Mouse (Mus musculus) midbrain, embryonic 14.5 days (tissue): ENCODE measurements around the gene Epha8. TPM values are rescaled to one million over a fixed set of nuclear protein-coding genes. Genes with fewer than 3 reads are reported as not detected.
A peak's percentile ranks its signal among the peaks of the same experiment; 100 is the strongest.

Experiments used
- ATAC-seq: fragments of 200-750 bp; cut with Nextera tagmentation; 2 replicates; pipeline ENCODE4 v1.8.0; 2017; ENCODE audit warnings: moderate number of reproducible peaks, moderate library complexity; ENCODE audit not compliant: low FRiP score, low TSS enrichment
- DNase-seq: peaks from one replicate; pipeline ENCODE4 v3.0.0-alpha.2; 2015
- H3K27ac ChIP-seq: fragments of 300-500 bp; sonication (generic); replicated peaks from 2 replicates; pipeline ENCODE4 v1.5.1; 2014; ENCODE audit warnings: mild to moderate bottlenecking, low read depth, low read length, moderate library complexity
- H3K27me3 ChIP-seq: fragments of 300-500 bp; sonication (generic); 2 replicates; pipeline ENCODE4 v1.6.1; 2014; ENCODE audit warnings: low read length, control low read depth, mixed read lengths; ENCODE audit not compliant: control insufficient read depth, insufficient read depth
- H3K36me3 ChIP-seq: fragments of 300-500 bp; sonication (generic); 2 replicates; pipeline ENCODE4 v1.6.1; 2014; ENCODE audit warnings: low read length, control low read depth; ENCODE audit not compliant: control insufficient read depth, insufficient read depth
- H3K4me1 ChIP-seq: fragments of 300-500 bp; sonication (generic); 2 replicates; pipeline ENCODE4 v1.6.1; 2014; ENCODE audit warnings: mild to moderate bottlenecking, antibody characterized with exemption, low read length, control low read depth; ENCODE audit not compliant: control insufficient read depth, insufficient read depth
- H3K4me2 ChIP-seq: fragments of 300-500 bp; sonication (generic); 2 replicates; pipeline ENCODE4 v1.6.1; 2014; ENCODE audit warnings: mild to moderate bottlenecking, low read length, moderate library complexity
- H3K4me3 ChIP-seq: fragments of 300-500 bp; sonication (generic); replicated peaks from 2 replicates; pipeline ENCODE4 v1.5.1; 2014; ENCODE audit warnings: low read depth, low read length
- H3K9ac ChIP-seq: fragments of 300-500 bp; sonication (generic); replicated peaks from 2 replicates; pipeline ENCODE4 v1.6.1; 2014; ENCODE audit warnings: mild to moderate bottlenecking, low read length, moderate library complexity
- H3K9me3 ChIP-seq: fragments of 300-500 bp; sonication (generic); 2 replicates; pipeline ENCODE4 v1.6.1; 2016; ENCODE audit warnings: low read length, control low read depth, mixed read lengths; ENCODE audit not compliant: control insufficient read depth
- WGBS: fragments of 180-500 bp; shearing (Covaris S2); extraction: QIAGEN DNeasy Blood & Tissue Kit; methylation state at CpG from one replicate; pipeline ENCODE4 v1.1.7; 2014; 5-methylcytosine and 5-hydroxymethylcytosine counted together
- polyA plus RNA-seq: library from polyadenylated mRNA; unstranded; fragments of >200 nt; fragmentation: Nextera tagmentation; extraction: Ambion mirVana; gene quantifications from 2 replicates; pipeline ENCODE4 v1.2.1, GENCODE M21; 2014

Epha8 gene
- polyA plus RNA-seq, 1 experiment from 2014 or later: 18.5 TPM

- Histone ChIP-seq H3K9ac (no peak overlapping the region), H3K4me3 (no peak overlapping the region), H3K9me3 (no peaks in the 10 kb centered on the region), H3K27ac (no peak overlapping the region), H3K4me1 (no peaks in the 10 kb centered on the region), H3K27me3 (peaks cover 35% of the 10 kb centered on the region), H3K36me3 (no peaks in the 10 kb centered on the region), H3K4me2 (no peak overlapping the region)
- WGBS: 82% methylated on average over 4 of the region's 4 CpGs
- no peak for ATAC-seq
- no peak for DNase-seq
Measured at GRCm38 (mm10) chr4:136894821-136895220, 61.8 kb downstream of the Epha8 start.

- no peaks in the 10 kb centered on the region for H3K9me3 ChIP-seq
- peak; percentile 89 for DNase-seq
- H3K4me2 ChIP-seq: no peak overlapping the region
- 6% methylated on average over 9 of the region's 9 CpGs for WGBS
- H3K4me3 ChIP-seq: no peak overlapping the region
- H3K27ac ChIP-seq: no peak overlapping the region
- H3K27me3 ChIP-seq: peaks cover 35% of the 10 kb centered on the region
- H3K4me1 ChIP-seq: no peaks in the 10 kb centered on the region
- no peaks in the 10 kb centered on the region for H3K36me3 ChIP-seq
- H3K9ac ChIP-seq: no peak overlapping the region
- ATAC-seq: peak; percentile 75
Measured at GRCm38 (mm10) chr4:136893691-136894543, 62.7 kb downstream of the Epha8 start.

- ATAC-seq (no peak), DNase-seq (no peak)
- H3K9ac ChIP-seq: no peak within 1 kb of the TSS
- no peaks in the 10 kb centered on the region for H3K36me3 ChIP-seq
- WGBS: 63% methylated on average over 5 of the region's 5 CpGs
- peaks cover 35% of the 10 kb centered on the region for H3K27me3 ChIP-seq
- no peak within 1 kb of the TSS for H3K4me2 ChIP-seq
- H3K4me1 ChIP-seq: no peaks in the 10 kb centered on the region
- H3K4me3 ChIP-seq: no peak within 1 kb of the TSS
- H3K27ac ChIP-seq: no peak within 1 kb of the TSS
- H3K9me3 ChIP-seq: no peaks in the 10 kb centered on the region
Measured at GRCm38 (mm10) chr4:136892811-136893210, 63.8 kb downstream of the Epha8 start, which contains the start of gene C1qc. Gene C1qc, minus strand, starts transcription at chr4:136893065.

GRCm38 (mm10) chr4:136892371-136892770, 64.2 kb downstream of the Epha8 start:
- Histone ChIP-seq H3K4me1 (no peaks in the 10 kb centered on the region), H3K9ac (no peak overlapping the region), H3K36me3 (no peaks in the 10 kb centered on the region), H3K27me3 (peaks cover 35% of the 10 kb centered on the region), H3K9me3 (no peaks in the 10 kb centered on the region), H3K4me3 (no peak overlapping the region), H3K27ac (no peak overlapping the region), H3K4me2 (no peak overlapping the region)
- ATAC-seq (no peak), DNase-seq (no peak)
- WGBS: 69% methylated on average over 7 of the region's 7 CpGs

GRCm38 (mm10) chr4:136891115-136891514, 65.5 kb downstream of the Epha8 start:
- Histone ChIP-seq H3K4me1 (peaks cover 7% of the 10 kb centered on the region), H3K9ac (no peak overlapping the region), H3K27ac (no peak overlapping the region), H3K36me3 (no peaks in the 10 kb centered on the region), H3K9me3 (no peaks in the 10 kb centered on the region), H3K4me3 (no peak overlapping the region), H3K27me3 (peaks cover 23% of the 10 kb centered on the region), H3K4me2 (no peak overlapping the region)
- DNase-seq (no peak), ATAC-seq (no peak)
- WGBS: 86% methylated on average over 4 of the region's 4 CpGs

GRCm38 (mm10) chr4:136889981-136890380, 66.6 kb downstream of the Epha8 start:
- Histone ChIP-seq H3K4me3 (no peak overlapping the region), H3K4me2 (no peak overlapping the region)
- ATAC-seq: no peak

GRCm38 (mm10) chr4:136887714-136888113, 68.9 kb downstream of the Epha8 start:
- H3K27me3 ChIP-seq: 0 out of 2 replicates have a peak, but pooled peaks cover 4% of the 10 kb centered on the region
- peaks cover 12% of the 10 kb centered on the region for H3K4me1 ChIP-seq
- ATAC-seq: no peak
- no peak overlapping the region for H3K9ac ChIP-seq
- H3K4me2 ChIP-seq: no peak overlapping the region
- no peak for DNase-seq
- no peaks in the 10 kb centered on the region for H3K36me3 ChIP-seq
- 75% methylated on average over 5 of the region's 5 CpGs for WGBS
- no peaks in the 10 kb centered on the region for H3K9me3 ChIP-seq
- no peak overlapping the region for H3K4me3 ChIP-seq
- H3K27ac ChIP-seq: no peak overlapping the region

More at GRCm38 (mm10) chr4:136889981-136890380, 66.6 kb downstream of the Epha8 start:
- Histone ChIP-seq H3K36me3 (no peaks in the 10 kb centered on the region), H3K9me3 (no peaks in the 10 kb centered on the region), H3K27me3 (peaks cover 14% of the 10 kb centered on the region), H3K9ac (no peak overlapping the region), H3K4me1 (peaks cover 12% of the 10 kb centered on the region), H3K27ac (no peak overlapping the region)
- no peak for DNase-seq
- WGBS: 85% methylated on average over 15 of the region's 15 CpGs

GRCm38 (mm10) chr4:136886101-136886500, 70.5 kb downstream of the Epha8 start, which contains the start of gene C1qb:
Gene C1qb, minus strand, starts transcription at chr4:136886187.
- H3K9me3 ChIP-seq: no peaks in the 10 kb centered on the region
- ATAC-seq: no peak
- H3K36me3 ChIP-seq: no peaks in the 10 kb centered on the region
- H3K27me3 ChIP-seq: no peaks in the 10 kb centered on the region
- 74% methylated on average over 7 of the region's 7 CpGs for WGBS
- H3K4me1 ChIP-seq: peaks cover 12% of the 10 kb centered on the region
- no peak within 1 kb of the TSS for H3K9ac ChIP-seq
- H3K4me2 ChIP-seq: no peak within 1 kb of the TSS
- H3K4me3 ChIP-seq: no peak within 1 kb of the TSS
- no peak for DNase-seq
- H3K27ac ChIP-seq: peak within 1 kb of the TSS; percentile 21
